Mouse (Mus musculus) left cerebral cortex, adult 11 months (tissue): Measurements from ENCODE around the gene Hist1h4i.
A peak's percentile ranks its signal among the peaks of the same experiment; 100 is the strongest.
"Not testable (repeated sequence)": the region's sequence is repeated elsewhere in the genome, so short reads cannot be mapped to it uniquely, and the experiment has no call there.

ENCODE experiments used
- DNase-seq: peaks from one replicate; pipeline ENCODE4 v3.0.0; 2022; ENCODE audit warnings: low spot score

Hist1h4i gene

DNA sequence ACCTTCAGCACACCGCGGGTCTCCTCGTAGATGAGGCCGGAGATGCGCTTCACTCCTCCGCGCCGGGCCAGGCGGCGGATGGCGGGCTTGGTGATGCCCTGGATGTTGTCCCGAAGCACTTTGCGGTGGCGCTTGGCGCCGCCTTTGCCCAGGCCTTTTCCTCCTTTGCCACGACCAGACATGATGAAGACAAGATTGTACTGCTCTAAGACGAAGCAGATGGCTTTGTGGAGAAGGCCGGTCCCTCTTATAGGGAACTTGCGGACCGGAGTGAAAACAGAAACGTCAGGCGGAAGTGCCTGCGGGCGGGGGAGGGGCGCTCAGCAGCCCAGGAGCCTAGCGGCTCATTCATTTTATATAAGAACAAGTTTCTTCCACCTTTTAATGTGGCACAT lies at the start of gene Hist1h4i:
Hist1h4i (minus strand) TSS at position 221 of the 395 bp plus-strand sequence.
- DNase-seq, result peak; percentile 97

DNA sequence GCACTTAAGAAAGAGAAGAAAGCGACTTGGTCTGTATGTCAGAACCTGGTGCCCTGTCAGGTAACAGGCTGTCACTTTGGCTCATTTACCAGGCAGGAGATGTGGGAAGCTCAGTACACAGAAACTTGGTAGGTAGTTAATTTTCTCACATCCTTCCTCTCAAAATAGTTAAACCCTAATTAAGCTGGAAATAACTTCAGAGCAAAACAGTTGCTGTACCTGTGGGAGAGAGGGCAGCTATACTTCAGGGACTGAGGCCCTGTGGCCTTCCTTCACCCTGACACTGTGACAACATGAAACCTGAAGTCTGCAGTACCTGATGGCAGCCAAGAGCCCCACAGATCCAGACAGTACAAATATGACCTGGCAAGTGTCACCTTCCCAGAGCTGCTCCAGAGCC lies 43.0 kb upstream of the Hist1h4i start, which contains the start of gene Vmn1r188:
Vmn1r188 (plus strand) TSS at position 301 of the 400 bp plus-strand sequence.
- DNase-seq, result not testable (repeated sequence)

DNA sequence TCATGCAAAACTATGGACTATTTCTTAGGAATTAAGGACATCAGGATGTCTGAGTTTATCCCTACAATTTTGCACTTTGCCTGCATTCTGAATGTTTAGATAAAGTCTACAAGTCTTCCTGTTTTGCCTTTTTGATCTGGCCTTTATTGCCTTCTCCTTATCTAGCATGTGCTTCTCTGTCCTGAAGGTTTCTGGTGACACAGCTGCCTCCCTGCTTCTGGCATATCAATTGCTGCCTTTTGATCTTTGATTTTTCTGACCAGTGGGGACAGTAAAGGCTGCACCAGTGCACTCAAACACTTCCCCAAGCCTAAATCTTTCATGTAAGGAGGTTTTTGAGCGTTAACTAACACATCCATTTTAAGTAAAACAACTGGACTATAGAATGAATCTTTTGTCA lies 22.3 kb upstream of the Hist1h4i start:
- no peak for DNase-seq

DNA sequence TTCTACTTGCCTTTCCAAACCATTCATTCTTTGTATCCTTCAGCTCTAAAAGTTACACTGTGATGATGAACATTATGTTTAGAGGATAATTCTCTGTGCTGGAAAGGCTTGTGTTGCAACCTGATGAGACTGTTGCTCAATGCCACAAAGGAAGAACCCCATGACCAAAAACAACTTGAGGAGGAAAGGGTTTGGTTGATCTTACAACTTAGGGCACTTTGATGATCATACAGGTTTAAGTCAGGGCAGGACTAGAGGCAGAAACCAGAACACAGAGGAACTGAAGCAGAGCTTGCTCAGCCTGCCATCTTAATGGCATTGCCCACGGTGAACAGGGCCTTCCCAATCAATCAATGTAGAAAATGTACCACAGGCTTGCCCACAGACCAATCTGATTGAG lies 20.3 kb upstream of the Hist1h4i start:
- DNase-seq, result no peak

DNA sequence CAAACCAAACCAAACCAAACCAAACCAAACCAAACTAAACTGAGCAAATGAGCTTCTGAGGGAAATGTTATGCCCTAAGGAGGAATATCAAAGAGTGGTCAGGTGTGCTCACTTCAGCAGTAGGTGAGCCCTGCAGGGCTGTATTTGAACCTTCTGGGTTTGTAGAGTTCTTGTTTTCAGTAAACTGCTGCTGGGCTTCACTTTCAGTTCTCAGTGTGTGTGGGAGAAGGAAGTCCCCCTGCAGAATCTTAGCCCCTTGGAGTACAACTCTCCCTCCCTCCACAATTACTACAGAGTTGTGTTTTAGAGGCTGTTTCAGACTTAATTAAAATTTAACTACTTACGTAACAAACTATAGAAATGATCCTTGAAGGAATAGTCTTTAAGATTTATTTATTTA lies 12.6 kb upstream of the Hist1h4i start:
- no peak for DNase-seq

DNA sequence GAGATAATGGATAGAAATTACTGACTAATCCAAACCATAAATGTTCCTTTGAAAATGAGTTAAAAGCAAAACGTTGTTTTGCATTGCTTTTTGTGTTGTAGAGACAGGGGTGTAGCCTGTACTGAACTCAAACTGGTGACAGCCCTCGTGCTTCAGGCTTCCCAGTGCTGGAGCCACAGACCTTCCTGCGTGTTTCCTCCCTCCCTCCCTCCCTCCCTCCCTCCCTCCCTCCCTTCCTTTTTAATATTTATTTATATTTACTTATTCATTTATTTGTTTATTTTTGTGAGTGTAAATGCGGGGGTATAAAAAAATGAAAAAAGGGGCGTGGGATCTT lies 10.3 kb upstream of the Hist1h4i start:
- no peak for DNase-seq

DNA sequence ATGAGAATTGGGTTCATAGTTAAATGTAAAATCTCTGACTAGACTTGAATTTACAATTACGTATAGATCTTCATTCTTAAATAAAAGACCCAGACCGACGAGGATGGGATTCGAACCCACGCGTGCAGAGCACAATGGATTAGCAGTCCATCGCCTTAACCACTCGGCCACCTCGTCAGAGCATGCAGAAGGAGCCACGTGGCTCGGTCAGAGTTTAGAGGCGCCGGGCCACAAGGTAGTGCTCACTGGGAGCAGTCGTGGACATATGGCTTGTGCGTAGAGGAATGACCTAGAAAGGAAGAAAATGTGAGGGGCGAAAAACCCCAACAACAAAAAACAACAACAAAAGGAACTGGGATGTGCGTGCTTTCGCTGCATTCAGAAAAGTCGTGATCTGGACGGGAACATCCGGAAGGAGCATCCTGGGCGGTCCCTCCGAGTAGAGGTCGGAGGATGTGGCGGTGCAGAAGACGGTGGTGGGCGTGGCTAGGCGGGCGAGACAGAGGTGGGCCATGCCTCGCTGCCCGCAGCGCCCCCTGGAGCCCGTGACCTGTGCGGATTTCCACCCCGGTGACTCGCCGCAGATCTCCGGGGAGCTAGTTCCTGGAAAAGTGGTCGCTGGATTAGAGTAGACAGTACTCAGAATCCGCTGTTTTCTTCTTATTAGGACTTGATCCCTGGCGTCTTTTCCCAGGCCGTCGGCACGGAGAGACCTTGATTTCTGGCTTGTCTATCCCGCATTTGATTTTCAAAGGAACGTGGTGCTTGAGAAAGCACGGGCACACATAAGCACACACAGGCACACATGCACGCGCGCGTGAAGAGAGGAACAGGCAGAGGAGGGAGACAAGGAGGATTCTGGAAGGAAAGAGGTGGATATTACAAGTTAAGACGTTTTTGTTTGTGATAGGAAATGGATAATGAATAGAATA lies 9.7 kb upstream of the Hist1h4i start:
- peak; percentile 79 for DNase-seq

DNA sequence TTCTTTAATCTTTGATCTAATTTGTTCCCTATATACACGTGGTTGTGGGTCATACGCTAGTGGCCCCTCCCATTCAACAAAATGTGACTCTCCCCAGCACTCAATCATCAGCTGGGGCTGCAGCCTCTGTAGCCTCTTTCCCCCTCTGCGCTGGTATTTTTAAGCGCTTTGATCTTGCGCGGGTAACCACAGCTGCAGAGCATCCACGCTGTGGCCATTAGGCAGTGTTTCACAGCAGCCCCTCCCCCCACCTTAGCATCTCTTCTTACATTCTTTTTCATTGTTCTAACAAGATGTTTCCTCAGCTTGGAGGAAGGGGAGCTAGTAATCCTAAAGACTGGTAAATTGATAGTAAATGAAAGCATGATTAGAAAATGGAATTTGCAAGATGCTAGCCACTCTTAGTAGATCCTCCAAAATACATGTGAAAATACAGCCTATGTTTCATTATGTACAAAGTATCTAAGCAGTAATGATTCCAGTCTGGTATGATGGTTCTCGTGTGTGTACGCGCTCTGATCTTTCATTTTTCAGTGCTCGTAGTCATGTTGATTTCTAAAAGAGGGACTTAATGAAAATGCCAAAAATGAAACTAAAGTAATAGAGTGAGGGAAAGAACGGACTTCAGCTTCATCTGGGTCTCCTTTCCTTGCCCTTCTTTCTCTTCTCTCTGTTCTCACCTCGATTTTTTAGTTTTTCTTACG lies 8.7 kb upstream of the Hist1h4i start:
- no peak for DNase-seq

DNA sequence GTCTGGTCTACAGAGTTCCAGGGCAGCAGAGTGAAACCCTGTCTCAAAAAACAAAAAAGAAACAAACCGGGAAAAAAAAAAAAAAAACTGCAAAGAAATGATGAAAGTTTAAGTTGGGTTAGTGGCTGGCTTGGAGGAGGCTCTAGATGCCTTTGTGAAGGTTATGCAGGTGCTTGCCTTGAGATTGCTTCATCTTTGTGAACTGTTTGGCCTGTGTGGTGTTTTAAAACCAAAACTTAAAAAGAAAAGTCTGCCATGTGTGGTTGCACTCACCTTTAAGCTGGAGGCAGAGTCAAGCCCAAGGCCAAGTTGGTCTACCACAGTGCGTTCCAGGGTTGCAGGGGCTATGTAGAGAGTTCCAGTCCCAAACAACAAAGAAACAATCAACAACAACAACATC lies 7.9 kb upstream of the Hist1h4i start:
- no peak for DNase-seq

DNA sequence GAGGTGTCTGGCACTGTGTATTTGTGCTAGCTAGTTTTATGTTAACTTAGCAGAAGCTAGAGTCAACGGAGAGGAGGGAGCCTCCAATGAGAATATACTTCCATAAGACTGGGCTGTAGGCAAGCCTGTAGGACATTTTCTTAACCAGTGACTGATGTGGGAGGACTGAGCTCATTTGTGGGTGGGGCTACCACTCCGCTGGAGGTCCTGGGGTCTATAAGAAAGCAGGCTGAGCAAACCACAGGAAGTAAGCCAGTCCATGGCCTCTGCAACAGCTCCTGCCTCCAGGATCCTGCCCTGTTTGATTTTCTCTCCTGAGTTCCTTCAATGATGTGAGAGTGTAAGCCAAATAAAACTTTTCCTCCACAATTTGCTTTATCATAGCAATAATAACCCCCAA lies 4.1 kb upstream of the Hist1h4i start:
- no peak for DNase-seq

DNA sequence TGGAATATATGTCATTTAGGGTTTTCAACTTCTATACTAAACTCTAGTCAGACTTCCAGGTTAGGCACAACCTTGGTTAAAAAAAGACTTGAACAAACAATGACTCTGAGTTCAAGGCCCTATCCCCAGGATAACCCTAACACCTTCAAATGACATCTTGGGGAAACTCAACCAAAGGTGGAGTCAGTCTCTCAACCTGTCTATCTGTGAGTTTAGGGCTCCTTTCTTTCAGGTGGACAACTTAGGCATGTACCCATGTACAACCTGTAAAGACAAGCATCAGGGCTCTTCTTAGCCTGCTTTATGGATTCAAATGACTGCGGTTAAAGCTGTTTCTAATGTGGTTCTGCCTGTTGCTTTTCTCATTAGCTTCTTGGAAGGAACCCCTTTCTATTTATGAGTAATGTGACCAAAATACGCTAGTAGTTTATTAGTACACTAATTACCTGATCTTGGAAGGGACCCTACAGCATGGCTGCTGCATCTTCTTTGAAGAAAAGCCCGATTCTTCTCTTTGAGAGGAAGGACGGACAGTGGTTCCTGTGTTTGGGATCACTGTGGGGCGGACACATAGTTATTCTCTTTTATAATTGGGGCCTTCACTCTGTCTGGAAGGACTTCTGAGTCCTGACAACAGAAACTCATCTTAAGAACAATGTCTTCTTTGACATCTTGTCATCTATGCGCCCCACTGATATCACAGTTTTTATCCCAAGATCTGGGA lies 3.4 kb upstream of the Hist1h4i start:
- DNase-seq, result no peak

DNA sequence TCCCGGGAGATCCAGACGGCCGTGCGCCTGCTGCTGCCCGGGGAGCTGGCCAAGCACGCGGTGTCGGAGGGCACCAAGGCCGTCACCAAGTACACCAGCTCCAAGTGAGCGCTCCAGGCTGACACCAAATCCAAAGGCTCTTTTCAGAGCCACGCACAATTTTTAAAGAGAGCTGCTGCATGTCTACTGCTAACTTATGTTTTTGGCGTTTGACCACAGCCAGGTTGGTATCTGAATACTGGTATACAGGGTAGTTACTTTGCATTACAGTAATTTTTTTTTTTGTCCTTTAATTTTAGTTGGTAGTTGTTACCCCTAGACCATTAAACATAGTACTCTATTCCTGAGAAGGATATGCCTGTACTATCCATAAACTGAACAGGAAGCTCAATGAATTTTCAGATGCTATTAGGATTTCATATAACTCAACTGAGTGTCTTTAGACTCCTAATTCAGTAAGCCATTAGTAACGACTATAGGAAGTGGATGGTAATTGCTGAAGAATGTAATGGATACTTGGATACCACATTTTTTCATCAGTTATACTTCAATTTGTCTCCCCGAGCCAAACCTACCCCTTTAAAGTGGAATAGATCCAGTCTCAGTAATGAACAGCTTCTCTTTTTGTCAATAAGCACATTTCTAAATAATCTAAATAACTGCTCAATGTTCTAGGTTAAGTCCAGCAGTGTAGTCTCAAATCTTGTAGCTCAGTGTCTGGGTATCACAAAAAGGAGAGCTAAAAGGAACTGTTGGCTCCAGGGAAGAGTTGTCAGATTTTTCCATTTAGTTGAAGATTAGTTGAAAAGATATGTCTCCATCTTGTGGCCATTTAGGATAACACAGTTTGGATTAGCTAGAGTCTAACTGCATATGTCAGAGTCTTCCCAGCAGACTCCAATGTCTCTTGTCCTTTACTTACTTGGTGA lies 2.6 kb upstream of the Hist1h4i start:
- DNase-seq, result no peak

DNA sequence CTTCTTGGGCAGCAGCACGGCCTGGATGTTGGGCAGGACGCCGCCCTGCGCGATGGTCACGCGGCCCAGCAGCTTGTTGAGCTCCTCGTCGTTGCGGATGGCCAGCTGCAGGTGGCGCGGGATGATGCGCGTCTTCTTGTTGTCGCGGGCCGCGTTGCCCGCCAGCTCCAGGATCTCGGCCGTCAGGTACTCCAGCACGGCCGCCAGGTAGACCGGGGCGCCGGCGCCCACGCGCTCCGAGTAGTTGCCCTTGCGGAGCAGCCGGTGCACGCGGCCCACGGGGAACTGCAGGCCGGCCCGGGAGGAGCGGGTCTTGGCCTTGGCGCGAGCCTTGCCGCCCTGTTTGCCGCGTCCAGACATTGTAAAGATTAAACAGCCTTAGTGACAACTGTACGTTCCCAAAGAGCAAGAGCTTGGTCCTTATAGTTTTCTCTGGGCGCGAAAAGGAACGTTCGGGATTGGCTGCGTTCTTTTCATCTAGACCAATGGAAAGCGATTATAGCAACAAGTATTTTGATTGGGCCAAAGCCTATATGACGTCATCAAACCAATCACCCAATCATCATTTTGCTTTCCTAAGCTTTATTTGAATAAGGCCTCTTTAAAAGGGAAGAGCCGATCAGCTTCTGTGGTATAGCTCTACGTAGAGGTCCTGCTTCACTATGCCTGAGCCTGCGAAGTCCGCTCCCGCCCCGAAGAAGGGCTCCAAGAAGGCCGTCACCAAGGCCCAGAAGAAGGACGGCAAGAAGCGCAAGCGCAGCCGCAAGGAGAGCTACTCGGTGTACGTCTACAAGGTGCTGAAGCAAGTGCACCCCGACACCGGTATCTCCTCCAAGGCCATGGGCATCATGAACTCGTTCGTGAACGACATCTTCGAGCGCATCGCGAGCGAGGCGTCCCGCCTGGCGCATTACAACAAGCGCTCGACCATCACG lies 1.7 kb upstream of the Hist1h4i start, which contains the start of the genes Hist1h2ag and Hist1h2bj:
Hist1h2ag (minus strand) TSS at position 377 of the 935 bp plus-strand sequence.
Hist1h2bj (plus strand) TSS at position 647 of the 935 bp plus-strand sequence.
- DNase-seq, result peak; percentile 96

DNA sequence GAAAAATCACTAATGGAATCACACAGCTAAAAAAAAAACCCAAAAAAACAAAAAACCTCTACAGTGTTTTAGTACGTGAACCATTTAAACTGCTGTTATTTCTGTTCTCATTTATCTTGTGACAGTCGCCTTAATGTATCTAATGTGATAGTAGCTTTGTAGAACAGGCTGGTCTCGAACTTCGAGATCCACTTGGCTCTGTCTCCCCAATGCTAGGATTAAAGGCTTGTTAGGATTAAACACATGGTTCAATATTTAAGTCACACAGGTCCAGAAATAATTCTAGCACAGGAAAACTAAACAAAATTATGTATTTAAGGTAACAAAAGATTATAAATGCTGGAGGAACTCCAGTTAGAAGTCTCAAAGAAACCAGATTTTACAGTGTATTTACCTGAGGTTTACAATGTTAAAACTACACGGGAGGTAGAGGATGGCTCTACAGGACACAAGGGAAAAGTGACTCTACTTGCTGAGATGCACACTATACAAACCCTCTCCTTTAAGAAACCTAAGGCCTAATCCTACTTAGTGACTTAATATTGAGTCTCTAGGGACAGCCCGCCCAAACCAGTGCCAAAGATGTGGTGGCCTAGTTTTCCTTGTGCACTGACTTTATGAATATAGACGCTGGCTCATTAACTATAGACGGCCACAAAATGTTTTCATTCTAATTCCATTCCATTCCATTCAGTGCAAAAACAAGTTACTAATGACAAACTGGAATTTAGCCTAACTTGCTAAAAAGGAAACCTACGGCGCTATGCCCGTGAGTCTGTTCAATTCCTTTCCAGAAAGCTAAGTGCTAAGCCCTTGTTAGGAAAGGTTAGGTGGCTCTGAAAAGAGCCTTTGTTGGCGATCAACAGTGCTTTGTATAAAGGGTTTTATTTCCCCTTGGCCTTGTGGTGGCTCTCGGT lies 747 bp upstream of the Hist1h4i start:
- no peak for DNase-seq

DNA sequence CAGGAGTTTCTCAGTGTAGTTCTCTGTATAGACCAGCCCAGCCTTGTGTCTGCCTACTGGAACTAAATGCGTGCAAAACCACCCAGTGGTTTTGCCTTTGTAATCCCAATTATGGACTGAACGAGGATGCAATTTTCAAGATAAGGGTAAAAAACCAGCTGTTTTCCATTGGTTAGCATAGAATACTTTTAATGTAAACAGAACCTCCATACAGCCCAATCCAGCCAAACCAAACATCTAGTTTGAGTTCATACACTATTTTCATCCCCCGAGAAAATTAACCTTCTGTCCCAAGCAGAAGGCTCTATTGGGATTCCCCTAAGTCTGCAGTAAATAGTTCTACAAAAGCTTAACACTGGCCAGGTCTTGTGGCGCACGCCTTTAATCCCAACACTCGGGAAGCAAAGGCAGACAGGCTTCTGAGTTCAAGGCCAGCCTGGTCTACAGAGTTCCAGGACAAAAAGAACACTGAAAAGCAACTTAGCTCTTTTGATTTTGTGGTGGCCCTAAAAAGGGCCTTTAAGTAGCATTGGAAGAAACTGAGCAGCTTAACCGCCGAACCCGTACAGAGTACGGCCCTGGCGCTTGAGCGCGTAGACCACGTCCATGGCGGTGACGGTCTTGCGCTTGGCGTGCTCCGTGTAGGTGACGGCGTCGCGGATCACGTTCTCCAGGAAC lies 559 bp downstream of the Hist1h4i start:
- DNase-seq, result no peak

DNA sequence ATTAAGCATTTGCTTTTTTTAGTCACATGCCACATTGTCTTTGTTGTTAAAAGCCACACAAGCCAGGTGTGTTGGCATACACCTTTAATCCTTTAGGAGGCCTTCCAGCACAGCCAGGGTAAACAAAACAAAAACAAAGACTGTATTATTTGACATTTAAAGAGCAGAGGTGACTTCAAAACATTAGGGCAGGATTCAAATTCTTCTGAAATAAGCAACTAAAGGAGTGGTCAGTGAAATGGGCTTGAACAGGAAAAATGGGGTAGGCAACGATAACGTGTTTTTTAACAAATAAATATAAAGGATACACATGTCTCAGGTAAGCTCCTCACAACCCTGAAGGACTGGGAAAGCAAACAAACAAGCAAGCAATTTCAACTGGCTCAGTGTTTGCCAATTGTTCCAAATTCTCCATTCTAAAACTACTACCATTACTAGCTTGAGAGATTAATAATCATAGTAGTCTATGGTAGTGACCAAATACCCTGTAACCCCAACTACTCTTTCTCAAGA lies 1.2 kb downstream of the Hist1h4i start:
- no peak for DNase-seq

DNA sequence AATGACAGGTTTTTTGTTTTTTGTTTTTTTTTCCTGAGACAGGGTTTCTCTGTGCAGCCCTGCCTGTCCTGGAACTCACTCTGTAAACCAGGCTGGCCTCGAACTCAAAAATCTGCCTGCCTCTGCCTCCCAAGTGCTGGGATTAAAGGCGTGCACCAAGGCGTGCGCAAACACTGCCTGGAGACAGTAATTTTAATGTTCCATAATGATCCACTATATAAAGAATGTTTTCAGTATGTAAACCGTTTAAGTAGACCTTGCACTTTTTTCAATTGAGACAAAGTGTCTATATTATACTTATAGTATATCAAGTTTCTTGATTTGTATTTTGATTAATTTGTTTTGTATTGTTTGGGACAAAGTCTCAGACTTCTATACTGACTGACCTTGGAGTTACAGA lies 1.8 kb downstream of the Hist1h4i start:
- DNase-seq, result no peak

DNA sequence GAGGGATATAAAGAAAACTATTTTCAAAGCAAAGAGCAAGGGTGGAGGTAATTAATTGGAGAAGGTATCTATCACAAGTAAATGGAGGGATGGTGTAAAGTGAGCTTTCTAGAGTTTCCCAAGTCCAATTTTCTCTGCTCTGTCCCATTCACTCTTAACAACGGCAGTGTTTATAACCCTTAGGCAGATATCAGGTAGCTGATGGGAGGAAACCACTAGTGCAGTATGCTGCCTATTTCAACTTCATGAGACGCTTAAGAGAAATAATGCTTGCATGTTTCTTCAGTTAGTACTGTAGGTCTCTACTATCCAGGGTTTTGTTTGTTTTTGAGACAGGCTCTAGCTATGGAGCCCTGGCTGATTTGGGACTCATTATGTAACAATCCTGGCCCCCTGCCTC lies 3.7 kb downstream of the Hist1h4i start:
- no peak for DNase-seq
